Mouse (Mus musculus): ENCODE measurements around the gene Rpgrip1.
"Not testable (repeated sequence)": the region's sequence is repeated elsewhere in the genome, so short reads cannot be mapped to it uniquely, and the experiment has no call there.

Rpgrip1 gene

GRCm38 (mm10) chr14:52110346-52110745 lies at the start of gene Rpgrip1:
TSS of gene Rpgrip1 (plus strand) at chr14:52110704.
- no peak for DNase-seq (ENCODE audit: low read depth)

- no peak for DNase-seq (ENCODE audit: low read depth)
Observed at GRCm38 (mm10) chr14:52060800-52061199, 49.7 kb upstream of the Rpgrip1 start.

- no peak for DNase-seq (ENCODE audit: low read depth)
Observed at GRCm38 (mm10) chr14:52061798-52062197, 48.7 kb upstream of the Rpgrip1 start.

- DNase-seq (ENCODE audit: low read depth), result no peak
Observed at GRCm38 (mm10) chr14:52066135-52066534, 44.4 kb upstream of the Rpgrip1 start.

- DNase-seq (ENCODE audit: low read depth), result no peak
Observed at GRCm38 (mm10) chr14:52071599-52072137, 38.8 kb upstream of the Rpgrip1 start.

GRCm38 (mm10) chr14:52083083-52083482 lies 27.4 kb upstream of the Rpgrip1 start:
- no peak for DNase-seq (ENCODE audit: low read depth)

- DNase-seq (ENCODE audit: low read depth), result no peak
Observed at GRCm38 (mm10) chr14:52094533-52094932, 16.0 kb upstream of the Rpgrip1 start.

- not testable (repeated sequence) for DNase-seq (ENCODE audit: low read depth)
Observed at GRCm38 (mm10) chr14:52097191-52097590, 13.3 kb upstream of the Rpgrip1 start.

- not testable (repeated sequence) for DNase-seq (ENCODE audit: low read depth)
Observed at GRCm38 (mm10) chr14:52098387-52098786, 12.1 kb upstream of the Rpgrip1 start.

- DNase-seq (ENCODE audit: low read depth), result no peak
Observed at GRCm38 (mm10) chr14:52099563-52099962, 10.9 kb upstream of the Rpgrip1 start.

GRCm38 (mm10) chr14:52100170-52100960 lies 10.1 kb upstream of the Rpgrip1 start:
- no peak for DNase-seq (ENCODE audit: low read depth)

- no peak for DNase-seq (ENCODE audit: low read depth)
Observed at GRCm38 (mm10) chr14:52101285-52102157, 9.0 kb upstream of the Rpgrip1 start.

- peak; percentile 33 for DNase-seq (ENCODE audit: low read depth)
Observed at GRCm38 (mm10) chr14:52103474-52103855, 7.0 kb upstream of the Rpgrip1 start.

- DNase-seq (ENCODE audit: low read depth), result peak; percentile 100
Observed at GRCm38 (mm10) chr14:52103856-52104676, 6.4 kb upstream of the Rpgrip1 start, which contains the start of gene Hnrnpc. TSS of gene Hnrnpc (minus strand) at chr14:52104028.

GRCm38 (mm10) chr14:52104677-52105285 lies 5.7 kb upstream of the Rpgrip1 start:
- no peak for DNase-seq (ENCODE audit: low read depth)

GRCm38 (mm10) chr14:52105308-52105707 lies 5.2 kb upstream of the Rpgrip1 start:
- no peak for DNase-seq (ENCODE audit: low read depth)

- DNase-seq (ENCODE audit: low read depth), result no peak
Observed at GRCm38 (mm10) chr14:52106741-52107140, 3.8 kb upstream of the Rpgrip1 start.

- DNase-seq (ENCODE audit: low read depth), result no peak
Observed at GRCm38 (mm10) chr14:52108025-52108424, 2.5 kb upstream of the Rpgrip1 start.

- no peak for DNase-seq (ENCODE audit: low read depth)
Observed at GRCm38 (mm10) chr14:52114101-52114500, 3.6 kb downstream of the Rpgrip1 start.

- DNase-seq (ENCODE audit: low read depth), result no peak
Observed at GRCm38 (mm10) chr14:52117241-52117640, 6.7 kb downstream of the Rpgrip1 start.

- no peak for DNase-seq (ENCODE audit: low read depth)
Observed at GRCm38 (mm10) chr14:52118456-52118822, 7.9 kb downstream of the Rpgrip1 start.
